Mouse (Mus musculus) heart, adult 11 months (tissue): Measurements from ENCODE around the gene Sh2d6.

ENCODE experiments used
- DNase-seq: peaks from one replicate; pipeline ENCODE4 v3.0.0; 2022

Sh2d6 gene

GRCm38 (mm10) chr6:72534035-72534809 is 12.7 kb upstream of the Sh2d6 start:
- peak; percentile 97 for DNase-seq

GRCm38 (mm10) chr6:72533555-72533954 is 12.0 kb upstream of the Sh2d6 start:
- peak; percentile 91 for DNase-seq

- no peak for DNase-seq
Measured at GRCm38 (mm10) chr6:72532580-72532979, 11.1 kb upstream of the Sh2d6 start.

- DNase-seq = peak; percentile 98
Measured at GRCm38 (mm10) chr6:72528410-72529151, 7.1 kb upstream of the Sh2d6 start.

- no peak for DNase-seq
Measured at GRCm38 (mm10) chr6:72527070-72527469, 5.6 kb upstream of the Sh2d6 start.

GRCm38 (mm10) chr6:72524160-72524559 is 2.7 kb upstream of the Sh2d6 start:
- no peak for DNase-seq

GRCm38 (mm10) chr6:72523222-72523621 is 1.7 kb upstream of the Sh2d6 start:
- DNase-seq = no peak

GRCm38 (mm10) chr6:72522288-72522687 is 781 bp upstream of the Sh2d6 start:
- no peak for DNase-seq

- peak; percentile 90 for DNase-seq
Measured at GRCm38 (mm10) chr6:72520904-72521303, 603 bp downstream of the Sh2d6 start.

GRCm38 (mm10) chr6:72519892-72520663 is 1.4 kb downstream of the Sh2d6 start:
- DNase-seq = peak; percentile 98

- peak; percentile 88 for DNase-seq
Measured at GRCm38 (mm10) chr6:72519303-72519702, 2.2 kb downstream of the Sh2d6 start.

GRCm38 (mm10) chr6:72518842-72519241 is 2.7 kb downstream of the Sh2d6 start:
- DNase-seq = peak; percentile 90

- DNase-seq = peak; percentile 90
Measured at GRCm38 (mm10) chr6:72515644-72516043, 5.9 kb downstream of the Sh2d6 start.

- no peak for DNase-seq
Measured at GRCm38 (mm10) chr6:72513071-72513440, 8.5 kb downstream of the Sh2d6 start.

- DNase-seq = peak; percentile 99
Measured at GRCm38 (mm10) chr6:72512386-72513070, 9.0 kb downstream of the Sh2d6 start.

GRCm38 (mm10) chr6:72510686-72511421 is 10.7 kb downstream of the Sh2d6 start:
- DNase-seq = peak; percentile 97

GRCm38 (mm10) chr6:72509872-72510435 is 11.6 kb downstream of the Sh2d6 start:
- DNase-seq = peak; percentile 87

GRCm38 (mm10) chr6:72508596-72508995 is 12.9 kb downstream of the Sh2d6 start:
- DNase-seq = peak; percentile 92

GRCm38 (mm10) chr6:72506104-72506503 is 15.4 kb downstream of the Sh2d6 start:
- DNase-seq = no peak

- peak; percentile 94 for DNase-seq
Measured at GRCm38 (mm10) chr6:72503939-72504338, 17.6 kb downstream of the Sh2d6 start.

GRCm38 (mm10) chr6:72503309-72503708 is 18.2 kb downstream of the Sh2d6 start:
- DNase-seq = no peak

GRCm38 (mm10) chr6:72498950-72499349 is 22.6 kb downstream of the Sh2d6 start:
- DNase-seq = no peak
